Mouse (Mus musculus) liver, embryonic 11.5 days (tissue): ENCODE results near the gene Wtap. TPM values are rescaled to one million over a fixed set of nuclear protein-coding genes. Genes with fewer than 3 reads are reported as not detected.
"Not testable (repeated sequence)": the region's sequence is repeated elsewhere in the genome, so short reads cannot be mapped to it uniquely, and the experiment has no call there.

ENCODE experiments used
- ATAC-seq: fragments of 200-750 bp; cut with Nextera tagmentation; replicated peaks from 2 replicates; pipeline ENCODE4 v1.8.0; 2017; ENCODE audit warnings: moderate number of reproducible peaks, mild to moderate bottlenecking, moderate TSS enrichment, moderate library complexity; ENCODE audit not compliant: low FRiP score
- DNase-seq: peaks from one replicate; pipeline ENCODE4 v3.0.0-alpha.2; 2017; ENCODE audit warnings: low spot score
- H3K27ac ChIP-seq: fragments of 300-500 bp; sonication (generic); 2 replicates; pipeline ENCODE4 v1.5.1; 2014; ENCODE audit warnings: mild to moderate bottlenecking, low read depth, low read length, control low read depth
- H3K27me3 ChIP-seq: fragments of 300-500 bp; sonication (generic); replicated peaks from 2 replicates; pipeline ENCODE4 v1.6.1; 2014; ENCODE audit warnings: low read length, mixed read lengths; ENCODE audit not compliant: control insufficient read depth, insufficient read depth
- H3K36me3 ChIP-seq: fragments of 300-500 bp; sonication (generic); 2 replicates; pipeline ENCODE4 v1.6.1; 2014; ENCODE audit warnings: mild to moderate bottlenecking, low read length, moderate library complexity, mixed read lengths; ENCODE audit not compliant: control insufficient read depth, insufficient read depth
- H3K4me1 ChIP-seq: fragments of 300-500 bp; sonication (generic); replicated peaks from 2 replicates; pipeline ENCODE4 v1.6.1; 2014; ENCODE audit warnings: low read length, mixed read lengths; ENCODE audit not compliant: control insufficient read depth, insufficient read depth
- H3K4me2 ChIP-seq: fragments of 300-500 bp; sonication (generic); 2 replicates; pipeline ENCODE4 v1.6.1; 2014; ENCODE audit warnings: mild to moderate bottlenecking, control low read depth, moderate library complexity
- H3K4me3 ChIP-seq: fragments of 300-500 bp; sonication (generic); 2 replicates; pipeline ENCODE4 v1.5.1; 2014; ENCODE audit warnings: low read depth, low read length, control low read depth
- H3K9ac ChIP-seq: fragments of 300-500 bp; sonication (generic); 2 replicates; pipeline ENCODE4 v1.6.1; 2014; ENCODE audit warnings: low read depth, low read length, control low read depth
- H3K9me3 ChIP-seq: fragments of 300-500 bp; sonication (generic); 2 replicates; pipeline ENCODE4 v1.6.1; 2016; ENCODE audit warnings: low read length, inconsistent platforms, mixed read lengths; ENCODE audit not compliant: control insufficient read depth
- WGBS: fragments of 180-500 bp; shearing (Covaris S2); extraction: QIAGEN DNeasy Blood & Tissue Kit; methylation state at CpG from one replicate; pipeline ENCODE4 v1.1.7; 2014; 5-methylcytosine and 5-hydroxymethylcytosine counted together
- polyA plus RNA-seq: library from polyadenylated mRNA; unstranded; fragments of >200 nt; fragmentation: Nextera tagmentation; extraction: Ambion mirVana; gene quantifications from 2 replicates; pipeline ENCODE4 v1.2.1, GENCODE M21; 2014

The Wtap gene
- polyA plus RNA-seq, 1 experiment from 2014 or later: 101 TPM

DNA sequence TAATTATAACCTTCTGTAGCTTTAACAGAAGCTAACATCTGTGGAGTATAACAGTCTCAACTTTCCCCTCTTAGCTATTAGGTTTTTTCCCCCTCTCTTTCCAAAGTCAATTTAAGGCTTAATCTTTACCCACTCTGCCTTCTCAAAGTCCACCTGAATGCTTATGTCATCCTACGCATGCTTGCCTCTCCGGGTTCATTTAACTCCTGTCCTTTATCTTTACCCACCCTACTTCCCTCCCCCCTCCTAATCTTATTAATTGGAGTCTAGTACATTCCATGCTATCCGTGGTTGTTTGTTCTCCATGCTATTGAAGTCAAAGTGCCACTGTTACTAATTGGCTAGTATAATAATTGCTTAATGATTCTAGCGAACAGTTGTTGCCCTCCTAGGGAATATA, 58.2 kb downstream of the Wtap start:
- Histone ChIP-seq H3K36me3 (no peaks in the 10 kb centered on the region), H3K4me2 (no peak overlapping the region), H3K9me3 (no peaks in the 10 kb centered on the region), H3K27me3 (no peaks in the 10 kb centered on the region), H3K4me1 (peaks cover 3% of the 10 kb centered on the region), H3K9ac (no peak overlapping the region), H3K27ac (no peak overlapping the region), H3K4me3 (no peak overlapping the region)
- no peak for ATAC-seq
- 50% methylated on average over 4 of the region's 4 CpGs for WGBS
- no peak for DNase-seq

DNA sequence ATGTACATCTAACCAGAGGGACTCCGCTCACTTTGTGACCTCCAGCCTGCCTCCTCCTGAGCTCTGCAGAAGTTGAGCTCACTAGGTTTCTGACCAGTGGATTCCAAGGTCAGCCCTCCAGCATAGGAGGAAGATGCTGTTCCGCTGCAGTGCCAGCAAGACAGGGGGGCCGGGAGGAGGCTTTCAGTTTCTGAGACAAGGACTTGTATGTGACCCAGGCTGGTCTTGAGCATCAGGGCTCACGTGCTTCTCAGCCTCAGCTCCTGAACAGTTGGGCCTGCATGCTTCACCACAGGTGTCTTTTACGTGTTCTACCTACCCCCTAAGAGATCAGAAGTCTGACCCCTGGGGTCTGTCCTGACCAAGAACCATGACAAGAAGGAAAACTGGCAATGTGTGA, 62.4 kb downstream of the Wtap start:
- DNase-seq, H3K4me1 ChIP-seq, H3K36me3 ChIP-seq, H3K4me2 ChIP-seq, ATAC-seq, H3K9me3 ChIP-seq, H3K27ac ChIP-seq, H3K9ac ChIP-seq, H3K27me3 ChIP-seq, H3K4me3 ChIP-seq: not testable (repeated sequence)
- 82% methylated on average over 5 of the region's 5 CpGs for WGBS

DNA sequence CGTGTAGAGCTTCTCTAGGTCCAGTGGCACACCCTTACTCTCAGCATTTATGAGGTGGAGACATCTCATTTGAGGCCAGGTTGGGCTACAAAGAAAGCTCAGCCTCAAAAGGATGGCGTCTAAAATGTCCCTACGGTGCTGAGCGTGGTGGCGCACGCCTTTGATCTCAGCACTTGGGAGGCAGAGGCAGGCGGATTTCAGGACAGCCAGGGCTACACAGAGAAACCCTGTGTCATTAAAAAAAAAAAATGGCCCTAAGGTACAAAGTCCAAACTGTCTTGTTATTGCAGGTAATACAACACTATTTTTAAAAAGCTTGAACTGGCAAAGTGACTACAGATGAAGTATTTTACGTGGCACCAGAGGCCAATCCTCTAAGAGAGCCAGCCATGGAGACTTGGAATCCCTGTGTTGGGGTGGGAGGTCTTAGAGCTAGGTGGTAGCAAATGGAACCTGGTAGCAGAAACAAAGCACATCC, 68.2 kb downstream of the Wtap start:
- no peak overlapping the region for H3K27ac ChIP-seq
- H3K4me3 ChIP-seq: no peak overlapping the region
- no peaks in the 10 kb centered on the region for H3K27me3 ChIP-seq
- DNase-seq (no peak), ATAC-seq (0 out of 2 replicates have a peak, but pooled peaks have one; percentile 8)
- no peaks in the 10 kb centered on the region for H3K4me1 ChIP-seq
- H3K4me2 ChIP-seq: no peak overlapping the region
- H3K36me3 ChIP-seq: peaks cover 41% of the 10 kb centered on the region
- H3K9me3 ChIP-seq: no peaks in the 10 kb centered on the region
- WGBS: 88% methylated on average over 8 of the region's 8 CpGs
- H3K9ac ChIP-seq: no peak overlapping the region

DNA sequence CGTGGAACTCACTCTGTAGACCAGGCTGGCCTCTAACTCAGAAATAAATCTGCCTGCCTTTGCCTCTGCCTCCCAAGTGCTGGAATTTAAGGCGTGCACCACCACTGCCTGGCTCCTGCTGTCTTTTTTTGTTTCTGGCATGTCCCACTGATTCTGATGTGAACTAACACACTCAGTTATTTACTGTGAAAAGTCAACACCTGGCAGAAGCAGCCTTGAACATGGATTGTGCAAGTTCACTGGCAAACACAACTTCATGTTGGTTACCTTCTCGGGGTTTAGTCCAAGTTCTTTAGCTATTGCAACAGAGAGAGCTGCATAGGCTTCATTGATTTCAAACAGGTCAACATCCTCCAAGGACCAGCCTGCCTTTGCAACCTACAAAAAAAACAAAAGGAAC, 69.0 kb downstream of the Wtap start:
- 90% methylated on average over 3 of the region's 3 CpGs for WGBS
- no peak overlapping the region for H3K4me3 ChIP-seq
- H3K27ac ChIP-seq: no peak overlapping the region
- H3K4me2 ChIP-seq: no peak overlapping the region
- DNase-seq (no peak), ATAC-seq (peak; percentile 30; the same call in 1 of the 2 replicates)
- no peaks in the 10 kb centered on the region for H3K27me3 ChIP-seq
- H3K9ac ChIP-seq: no peak overlapping the region
- no peaks in the 10 kb centered on the region for H3K9me3 ChIP-seq
- no peaks in the 10 kb centered on the region for H3K4me1 ChIP-seq
- peaks cover 48% of the 10 kb centered on the region for H3K36me3 ChIP-seq

DNA sequence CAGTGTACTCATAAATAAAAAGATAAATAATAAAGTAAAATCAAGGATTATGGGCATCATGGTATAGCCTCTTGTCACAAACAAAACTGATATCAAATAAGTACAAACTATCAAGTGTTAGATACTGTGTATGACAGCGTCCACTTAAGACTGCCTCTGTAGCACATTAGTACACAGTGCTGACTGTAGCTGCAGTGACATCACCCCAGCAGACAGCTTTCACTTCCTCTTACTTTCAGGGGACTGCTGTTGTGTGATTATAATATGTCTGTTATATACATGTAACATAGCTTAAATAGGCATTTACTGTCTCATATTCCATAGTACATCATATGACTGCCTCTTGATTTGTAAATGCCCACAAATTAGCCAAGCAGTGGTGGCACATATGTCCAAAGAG, 72.9 kb downstream of the Wtap start:
- Histone ChIP-seq H3K9me3 (no peaks in the 10 kb centered on the region), H3K4me3 (no peak overlapping the region), H3K27ac (no peak overlapping the region), H3K36me3 (peaks cover 58% of the 10 kb centered on the region), H3K27me3 (no peaks in the 10 kb centered on the region), H3K4me2 (no peak overlapping the region), H3K4me1 (peaks cover 3% of the 10 kb centered on the region; the same call in 1 of the 2 replicates), H3K9ac (no peak overlapping the region)
- ATAC-seq (no peak), DNase-seq (no peak)
- 97% methylated on average over 1 of the region's 1 CpGs for WGBS

Other genes with a start within 250 kb of the Wtap start
- gene Igf2r, start 224.5 kb downstream of the Wtap start, polyA plus RNA-seq: 41.8 and 43.7 TPM in 2 replicates
- 0.25 and 0.36 TPM in 2 replicates for gene Mas1, start 126.0 kb downstream of the Wtap start, polyA plus RNA-seq
- not detected in 2 replicates for gene Mrgprh, start 118.1 kb downstream of the Wtap start, polyA plus RNA-seq
- 1.8 and 1.9 TPM in 2 replicates for gene Pnldc1, start 83.9 kb downstream of the Wtap start, polyA plus RNA-seq
- 549 and 610 TPM in 2 replicates for gene Tcp1, start 78.5 kb downstream of the Wtap start, polyA plus RNA-seq
- 256 and 263 TPM in 2 replicates for gene Mrpl18, start 77.8 kb downstream of the Wtap start, polyA plus RNA-seq
- gene Acat3, start 53.6 kb downstream of the Wtap start, polyA plus RNA-seq: 0.62 and 1.1 TPM in 2 replicates
- 113 and 126 TPM in 2 replicates for gene Acat2, start 33.4 kb downstream of the Wtap start, polyA plus RNA-seq
- 193 and 213 TPM in 2 replicates for gene Sod2, start 12.7 kb upstream of the Wtap start, polyA plus RNA-seq
- gene Gpr31b, start 58.1 kb upstream of the Wtap start, polyA plus RNA-seq: not detected in 2 replicates
- gene Tcp10b, start 66.9 kb upstream of the Wtap start, polyA plus RNA-seq: not detected in 2 replicates
- gene Unc93a, start 137.6 kb upstream of the Wtap start, polyA plus RNA-seq: not detected in 2 replicates
- not detected in 2 replicates for gene Smok2a, start 227.0 kb upstream of the Wtap start, polyA plus RNA-seq
- gene Smok2b, start 236.1 kb upstream of the Wtap start, polyA plus RNA-seq: not detected in 2 replicates